Mouse (Mus musculus): ENCODE results near the gene Pik3ap1. TPM values are rescaled to one million over a fixed set of nuclear protein-coding genes. Genes with fewer than 3 reads are reported as not detected.

Pik3ap1 gene
- total and polyA plus RNA-seq, 2 experiments from 2014 or later: 2.2 to 2.8 TPM

DNA sequence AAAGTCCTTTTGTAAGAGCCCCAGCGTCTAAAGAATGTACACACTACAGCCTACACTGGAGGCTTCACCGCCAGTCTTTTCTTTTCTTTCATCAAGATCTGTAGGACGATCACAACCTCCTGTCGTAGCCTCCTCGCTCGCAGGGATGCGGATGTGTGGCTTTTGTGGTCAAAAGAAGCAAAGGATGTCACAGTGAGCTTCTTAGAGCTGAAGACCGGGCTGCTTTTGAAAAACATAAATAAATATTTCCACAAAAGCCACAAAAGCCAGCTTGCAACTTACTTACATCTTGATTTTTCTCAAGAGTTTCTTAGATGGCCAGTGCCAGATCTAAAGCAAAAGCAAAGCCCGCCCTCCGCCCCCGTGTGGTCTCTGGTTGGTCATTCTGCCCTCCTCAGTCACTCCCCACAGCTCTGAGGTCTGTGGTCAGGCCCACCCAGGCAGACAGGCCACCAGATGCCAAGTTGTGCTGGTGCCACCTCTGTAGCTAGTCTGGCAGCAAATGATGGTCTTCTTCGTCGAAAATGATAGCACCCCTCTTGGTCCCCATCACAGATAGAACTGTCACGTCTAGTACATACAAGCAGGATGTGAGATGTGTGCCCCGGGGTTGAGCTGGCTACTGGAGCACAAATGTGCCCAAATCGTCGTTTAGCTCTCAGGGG is 30.5 kb downstream of the Pik3ap1 start:
- no peak for ATAC-seq
- Histone ChIP-seq H3K9ac (no peak overlapping the region), H3K4me2 (ENCODE audit: low read depth) (no peak overlapping the region), H3K9me3 (ENCODE audit: low read length) (no peaks in the 10 kb centered on the region), H3K4me1 (ENCODE audit: insufficient read depth) (no peaks in the 10 kb centered on the region), H3K27me3 (ENCODE audit: insufficient read depth, low read length) (no peaks in the 10 kb centered on the region), H3K4me3 (ENCODE audit: low read depth, low read length) (no peak overlapping the region), H3K27ac (ENCODE audit: low read depth, low read length) (no peak overlapping the region), H3K36me3 (ENCODE audit: insufficient read depth) (no peaks in the 10 kb centered on the region)
- DNase-seq: no peak
- 83% methylated on average over 17 of the region's 17 CpGs for WGBS
- TF ChIP-seq CTCF (IDR thresholded peaks at IDR 0.05; ENCODE audit: low read depth): no peak

- no peaks in the 10 kb centered on the region for H3K9me3 ChIP-seq (ENCODE audit: low read length)
- H3K36me3 ChIP-seq (ENCODE audit: insufficient read depth): no peaks in the 10 kb centered on the region
- no peak for TF ChIP-seq CTCF (IDR thresholded peaks at IDR 0.05; ENCODE audit: low read depth)
- H3K4me2 ChIP-seq (ENCODE audit: low read depth): no peak overlapping the region
- WGBS: 93% methylated on average over 3 of the region's 3 CpGs
- H3K4me3 ChIP-seq (ENCODE audit: low read depth, low read length): no peak overlapping the region
- ATAC-seq (no peak), DNase-seq (no peak)
- H3K9ac ChIP-seq: no peak overlapping the region
- no peak overlapping the region for H3K27ac ChIP-seq (ENCODE audit: low read depth, low read length)
- no peaks in the 10 kb centered on the region; the same call in 1 of the 2 replicates for H3K4me1 ChIP-seq (ENCODE audit: insufficient read depth)
- H3K27me3 ChIP-seq (ENCODE audit: insufficient read depth, low read length): no peaks in the 10 kb centered on the region
These were observed 35.3 kb downstream of the Pik3ap1 start for GRCm38 (mm10) chr19:41349624-41350023.

- H3K9ac ChIP-seq: no peak overlapping the region
- WGBS: 89% methylated on average over 3 of the region's 3 CpGs
- H3K36me3 ChIP-seq (ENCODE audit: insufficient read depth): no peaks in the 10 kb centered on the region
- no peaks in the 10 kb centered on the region; the same call in 1 of the 2 replicates for H3K4me1 ChIP-seq (ENCODE audit: insufficient read depth)
- no peaks in the 10 kb centered on the region for H3K27me3 ChIP-seq (ENCODE audit: insufficient read depth, low read length)
- no peak overlapping the region for H3K4me3 ChIP-seq (ENCODE audit: low read depth, low read length)
- DNase-seq: no peak
- no peak for ATAC-seq
- H3K27ac ChIP-seq (ENCODE audit: low read depth, low read length): no peak overlapping the region
- H3K9me3 ChIP-seq (ENCODE audit: low read length): no peaks in the 10 kb centered on the region
- TF ChIP-seq CTCF (IDR thresholded peaks at IDR 0.05; ENCODE audit: low read depth): no peak
- no peak overlapping the region for H3K4me2 ChIP-seq (ENCODE audit: low read depth)
These were observed 36.7 kb downstream of the Pik3ap1 start for GRCm38 (mm10) chr19:41348161-41348560.

- DNase-seq: no peak
- no peak for TF ChIP-seq CTCF (IDR thresholded peaks at IDR 0.05; ENCODE audit: low read depth)
- ATAC-seq: no peak
- no peak overlapping the region for H3K27ac ChIP-seq (ENCODE audit: low read depth, low read length)
- no peaks in the 10 kb centered on the region for H3K9me3 ChIP-seq (ENCODE audit: low read length)
- H3K36me3 ChIP-seq (ENCODE audit: insufficient read depth): no peaks in the 10 kb centered on the region
- H3K9ac ChIP-seq: no peak overlapping the region
- H3K4me1 ChIP-seq (ENCODE audit: insufficient read depth): no peaks in the 10 kb centered on the region; the same call in 1 of the 2 replicates
- H3K4me2 ChIP-seq (ENCODE audit: low read depth): no peak overlapping the region
- H3K4me3 ChIP-seq (ENCODE audit: low read depth, low read length): no peak overlapping the region
- 79% methylated on average over 4 of the region's 4 CpGs for WGBS
- H3K27me3 ChIP-seq (ENCODE audit: insufficient read depth, low read length): no peaks in the 10 kb centered on the region
These were observed 37.6 kb downstream of the Pik3ap1 start for GRCm38 (mm10) chr19:41347326-41347725.

DNA sequence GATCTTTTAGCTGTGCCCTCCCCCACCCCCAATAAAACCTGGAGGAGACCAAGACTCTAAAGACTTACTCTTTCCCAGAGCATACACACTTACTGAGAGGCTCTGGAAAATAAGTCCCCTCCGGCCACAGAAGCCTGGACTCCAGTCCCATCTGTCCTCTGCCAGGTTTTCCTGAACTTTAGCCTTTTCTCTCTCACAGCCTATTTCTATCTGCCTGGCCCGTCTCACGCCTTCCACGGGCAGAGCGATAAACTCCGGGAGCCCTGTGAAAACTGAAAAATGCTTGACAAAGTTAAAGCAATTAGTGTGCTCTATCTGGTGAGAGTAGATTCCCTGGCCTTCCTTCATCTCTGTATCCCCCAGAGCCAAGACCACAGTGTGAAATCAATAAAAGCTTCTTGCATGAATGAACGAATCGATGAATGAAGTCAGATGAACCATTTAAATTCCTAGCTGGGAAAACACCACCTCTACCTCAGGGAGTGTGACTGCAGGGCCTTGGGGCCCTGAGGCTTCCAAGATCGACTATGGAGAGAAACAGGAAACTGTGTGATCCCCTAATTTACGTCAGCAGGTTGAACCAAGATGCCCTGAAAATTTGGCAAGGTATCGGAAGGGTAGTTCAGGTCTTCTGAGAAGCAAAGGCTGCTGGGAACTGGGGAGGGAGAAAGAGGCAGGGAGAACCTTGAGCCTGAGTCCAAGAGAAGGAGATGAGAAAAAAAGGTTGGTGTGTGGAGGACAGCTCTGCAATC is 38.6 kb downstream of the Pik3ap1 start:
- H3K9ac ChIP-seq: no peak overlapping the region
- no peaks in the 10 kb centered on the region; the same call in 1 of the 2 replicates for H3K4me1 ChIP-seq (ENCODE audit: insufficient read depth)
- DNase-seq (no peak), ATAC-seq (no peak)
- no peaks in the 10 kb centered on the region for H3K36me3 ChIP-seq (ENCODE audit: insufficient read depth)
- H3K27me3 ChIP-seq (ENCODE audit: insufficient read depth, low read length): no peaks in the 10 kb centered on the region
- TF ChIP-seq CTCF (IDR thresholded peaks at IDR 0.05; ENCODE audit: low read depth): no peak
- no peaks in the 10 kb centered on the region for H3K9me3 ChIP-seq (ENCODE audit: low read length)
- no peak overlapping the region for H3K4me3 ChIP-seq (ENCODE audit: low read depth, low read length)
- no peak overlapping the region for H3K27ac ChIP-seq (ENCODE audit: low read depth, low read length)
- WGBS: 40% methylated on average over 11 of the region's 11 CpGs
- H3K4me2 ChIP-seq (ENCODE audit: low read depth): no peak overlapping the region

DNA sequence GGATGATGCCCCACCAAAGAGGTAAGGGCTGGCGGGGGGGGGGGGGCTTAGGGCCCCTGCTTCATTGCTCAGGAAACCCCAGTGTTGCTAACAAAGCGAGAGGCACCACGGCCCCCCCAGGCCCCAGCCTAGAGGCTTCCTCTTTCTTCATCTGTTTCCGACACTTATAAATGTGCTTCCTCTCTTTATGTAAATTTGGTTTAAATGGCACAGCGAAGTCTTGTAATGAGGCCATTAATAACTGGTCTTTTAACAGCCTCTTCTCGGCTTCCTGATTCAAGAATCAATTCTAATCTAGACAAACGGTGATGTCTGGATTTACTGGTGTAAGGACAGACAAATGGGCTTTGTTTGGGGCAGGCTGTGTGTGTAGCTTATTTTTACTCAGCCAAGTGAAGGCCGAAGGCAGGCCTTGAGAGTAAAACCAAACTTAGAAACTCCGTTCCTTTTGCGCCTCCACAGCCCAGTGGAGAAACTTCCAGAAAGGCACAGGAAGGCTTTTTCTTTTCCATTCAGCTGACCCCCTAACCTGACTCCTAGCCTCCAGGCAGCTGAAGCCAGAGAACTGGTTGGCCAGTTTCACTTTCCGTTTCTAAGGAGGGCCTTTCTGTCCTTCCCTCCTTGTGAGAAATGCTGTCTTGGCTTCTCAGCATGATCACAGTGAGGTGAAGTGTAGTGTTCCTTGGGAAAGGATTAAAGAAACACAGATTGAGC is 39.7 kb downstream of the Pik3ap1 start:
- TF ChIP-seq CTCF (IDR thresholded peaks at IDR 0.05; ENCODE audit: low read depth): no peak
- Histone ChIP-seq H3K36me3 (ENCODE audit: insufficient read depth) (no peaks in the 10 kb centered on the region), H3K4me2 (ENCODE audit: low read depth) (no peak overlapping the region), H3K4me1 (ENCODE audit: insufficient read depth) (no peaks in the 10 kb centered on the region; the same call in 1 of the 2 replicates), H3K4me3 (ENCODE audit: low read depth, low read length) (no peak overlapping the region), H3K27ac (ENCODE audit: low read depth, low read length) (no peak overlapping the region), H3K9ac (no peak overlapping the region), H3K9me3 (ENCODE audit: low read length) (no peaks in the 10 kb centered on the region), H3K27me3 (ENCODE audit: insufficient read depth, low read length) (no peaks in the 10 kb centered on the region)
- no peak for ATAC-seq
- WGBS: 34% methylated on average over 11 of the region's 11 CpGs
- no peak for DNase-seq

DNA sequence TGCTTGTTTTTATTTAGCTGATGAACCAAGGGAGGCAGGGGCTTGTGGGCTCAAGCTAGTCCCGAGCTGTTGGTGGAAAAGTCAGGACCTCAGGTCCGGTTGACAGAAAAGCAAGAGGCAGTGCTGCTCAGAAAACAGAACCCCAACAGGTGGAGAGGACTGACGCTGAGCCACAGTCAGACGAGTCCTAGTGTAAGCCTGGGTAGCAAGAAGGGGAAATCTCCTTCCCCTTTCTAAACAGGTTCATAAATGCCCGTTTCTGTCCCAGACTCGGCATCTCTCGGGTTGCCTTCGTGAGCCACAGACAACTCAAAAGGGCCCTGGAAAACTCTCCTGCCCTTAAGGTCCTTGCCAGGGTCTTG is 40.3 kb downstream of the Pik3ap1 start:
- Histone ChIP-seq H3K9ac (no peak overlapping the region), H3K4me1 (ENCODE audit: insufficient read depth) (no peaks in the 10 kb centered on the region; the same call in 1 of the 2 replicates), H3K27ac (ENCODE audit: low read depth, low read length) (no peak overlapping the region), H3K4me2 (ENCODE audit: low read depth) (no peak overlapping the region), H3K4me3 (ENCODE audit: low read depth, low read length) (no peak overlapping the region), H3K36me3 (ENCODE audit: insufficient read depth) (no peaks in the 10 kb centered on the region), H3K9me3 (ENCODE audit: low read length) (no peaks in the 10 kb centered on the region), H3K27me3 (ENCODE audit: insufficient read depth, low read length) (no peaks in the 10 kb centered on the region)
- ATAC-seq (no peak), DNase-seq (no peak)
- 80% methylated on average over 8 of the region's 8 CpGs for WGBS
- TF ChIP-seq CTCF (IDR thresholded peaks at IDR 0.05; ENCODE audit: low read depth): no peak
